Mouse (Mus musculus) adrenal gland, postnatal 14 days (tissue): ENCODE results near the gene Pik3cb. TPM values are rescaled to one million over a fixed set of nuclear protein-coding genes. Genes with fewer than 3 reads are reported as not detected.
A peak's percentile ranks its signal among the peaks of the same experiment; 100 is the strongest.

Source experiments
- DNase-seq: peaks from one replicate; pipeline ENCODE4 v3.0.0; 2021; ENCODE audit warnings: mixed read lengths
- long read RNA-seq, 2 experiments: library from polyadenylated mRNA; stranded (forward); transcript quantifications; one replicate each; pipeline ENCODE4 v2.0.0; 2021
- total RNA-seq: library from RNA; stranded (reverse); gene quantifications from 2 replicates; pipeline ENCODE4 v1.2.3, GENCODE M21; 2021

Pik3cb gene
- total RNA-seq: 12.1 and 12.2 TPM in 2 replicates
- long read RNA-seq, experiment 1, full-length matches to known transcripts: 5 of 14 reads
- long read RNA-seq, experiment 1, partial matches to known transcripts: 0 of 14 reads
- long read RNA-seq, experiment 1, other reads (novel, unspliced or antisense): 9 of 14 reads
- long read RNA-seq, experiment 2, full-length matches to known transcripts: 3 of 6 reads
- long read RNA-seq, experiment 2, partial matches to known transcripts: 1 of 6 reads
- long read RNA-seq, experiment 2, other reads (novel, unspliced or antisense): 2 of 6 reads

DNA sequence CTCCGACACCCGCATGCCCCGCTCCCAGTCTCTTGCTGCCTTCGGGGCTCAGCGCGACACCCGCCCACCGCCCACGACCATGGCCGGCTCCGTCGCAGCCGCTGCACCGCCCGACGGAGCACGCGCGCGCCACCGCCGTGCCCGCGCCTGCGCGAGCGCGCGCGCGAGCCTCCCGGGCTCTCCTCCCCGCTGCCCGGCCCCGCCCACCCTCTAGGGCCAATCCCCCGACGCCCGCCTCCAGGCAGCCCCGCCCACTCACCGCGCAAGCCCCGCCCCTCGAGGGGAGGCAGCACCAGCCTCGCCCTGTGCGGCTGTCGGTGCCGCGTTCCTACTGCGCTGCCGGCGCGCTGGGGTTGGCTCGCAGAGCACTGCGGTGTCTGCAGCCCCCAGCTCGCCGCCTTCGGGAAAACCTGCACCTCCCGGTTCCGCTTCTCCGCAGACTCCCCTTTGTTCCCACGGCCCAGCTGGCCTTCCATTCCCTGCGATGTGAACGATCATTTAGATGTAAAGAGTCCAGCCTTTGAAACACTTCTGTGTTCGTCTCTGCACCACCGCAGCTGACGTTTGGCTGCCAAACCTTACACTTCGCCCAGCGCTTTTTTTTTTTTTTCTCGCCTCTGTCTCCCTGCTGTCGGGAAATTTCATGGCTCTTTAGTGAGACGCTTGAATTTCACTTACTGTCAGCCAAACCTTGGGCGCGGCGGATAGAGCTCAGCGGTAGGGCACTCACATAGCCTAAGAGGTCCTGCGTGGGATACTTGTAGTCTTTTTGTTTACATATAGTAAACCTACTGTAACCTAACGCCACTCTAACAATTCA lies at the start of gene Pik3cb:
Gene Pik3cb (minus strand): TSS at position 559 of the 820 bp plus-strand sequence.
- DNase-seq: peak; percentile 100

DNA sequence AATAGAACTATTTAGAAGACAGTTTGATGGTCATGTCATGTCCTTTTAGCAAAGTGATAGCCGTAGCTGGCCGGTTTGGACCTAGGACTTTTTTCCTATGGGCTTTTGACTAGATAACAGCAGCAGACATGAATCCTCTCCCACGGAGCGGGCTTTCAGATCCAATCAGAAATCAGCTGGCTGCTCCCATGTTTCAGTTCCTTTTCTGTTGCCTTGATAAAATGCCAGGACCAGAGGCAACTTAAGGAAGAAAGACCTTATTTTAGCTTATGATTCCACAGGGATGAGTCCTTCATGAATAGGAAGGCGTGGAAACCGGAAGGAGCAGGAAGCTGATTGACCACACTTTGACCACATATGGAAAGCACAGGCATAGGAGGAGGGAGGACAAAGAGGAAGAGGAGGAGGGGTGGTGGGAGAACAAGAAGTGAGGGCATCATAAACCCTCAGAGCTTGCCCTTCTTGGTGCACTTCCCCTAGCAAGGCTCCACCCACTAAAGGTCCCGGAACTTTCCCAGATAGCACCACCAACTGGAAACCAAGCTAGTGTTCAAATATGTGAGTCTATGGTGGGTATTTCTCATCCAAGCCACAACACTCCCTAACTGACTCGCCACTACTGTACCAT lies 42.7 kb upstream of the Pik3cb start:
- no peak for DNase-seq

DNA sequence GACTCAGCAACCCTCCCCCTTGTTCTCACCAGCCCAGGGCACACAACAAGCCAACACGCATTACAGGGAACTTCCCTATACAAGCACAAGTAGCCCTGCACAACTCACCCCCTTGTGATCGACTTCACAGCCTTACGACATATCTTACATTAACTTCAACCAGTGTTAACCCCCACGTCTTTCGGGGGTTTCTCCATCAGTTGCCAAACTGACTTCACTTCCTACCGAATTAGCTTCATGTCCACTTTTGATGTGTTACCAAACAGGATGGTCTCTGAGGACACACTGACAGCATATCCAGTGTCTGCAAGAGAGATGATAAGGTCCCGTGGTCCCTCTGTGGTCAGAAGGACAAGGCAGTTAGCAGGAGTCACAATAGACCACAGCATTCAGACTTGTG lies 41.7 kb upstream of the Pik3cb start:
- DNase-seq: no peak

DNA sequence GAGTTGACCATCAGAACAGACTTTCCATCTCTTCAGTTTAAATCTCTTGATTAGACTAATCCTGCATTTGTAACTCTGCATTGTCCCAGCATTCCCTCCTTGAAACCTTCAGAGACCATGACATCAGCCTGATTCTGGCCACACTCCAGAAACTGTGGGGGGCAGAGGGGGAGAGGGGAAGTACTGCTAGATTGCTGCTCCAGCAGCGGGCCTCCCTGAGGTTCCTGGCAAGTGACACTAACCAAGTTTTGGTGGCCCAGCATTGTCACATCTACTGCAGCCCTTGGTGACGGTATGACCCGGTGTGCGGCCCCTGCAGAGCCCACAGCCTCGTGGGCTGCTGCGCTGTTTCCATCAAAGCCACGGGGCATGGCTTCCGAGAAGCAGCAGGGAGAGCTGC lies 39.9 kb upstream of the Pik3cb start:
- DNase-seq: peak; percentile 45

DNA sequence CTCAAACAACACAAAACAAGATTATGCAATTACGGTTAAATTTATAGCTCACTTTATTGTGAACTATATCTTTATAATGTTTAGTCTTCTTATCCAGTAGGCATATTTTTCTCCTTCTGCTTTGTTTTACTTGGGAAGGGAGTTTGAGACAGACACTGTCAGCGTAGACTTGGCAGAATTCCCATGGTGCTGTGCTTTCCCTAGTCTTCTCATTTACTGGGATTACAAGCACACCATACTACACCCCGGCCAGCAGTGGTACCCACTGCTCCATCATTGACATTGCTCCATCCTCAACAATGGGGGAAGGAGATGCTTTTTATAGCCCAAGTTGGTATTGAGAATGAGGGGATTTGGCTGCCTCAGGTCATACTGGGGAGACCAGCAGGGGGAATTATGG lies 38.3 kb upstream of the Pik3cb start:
- no peak for DNase-seq

DNA sequence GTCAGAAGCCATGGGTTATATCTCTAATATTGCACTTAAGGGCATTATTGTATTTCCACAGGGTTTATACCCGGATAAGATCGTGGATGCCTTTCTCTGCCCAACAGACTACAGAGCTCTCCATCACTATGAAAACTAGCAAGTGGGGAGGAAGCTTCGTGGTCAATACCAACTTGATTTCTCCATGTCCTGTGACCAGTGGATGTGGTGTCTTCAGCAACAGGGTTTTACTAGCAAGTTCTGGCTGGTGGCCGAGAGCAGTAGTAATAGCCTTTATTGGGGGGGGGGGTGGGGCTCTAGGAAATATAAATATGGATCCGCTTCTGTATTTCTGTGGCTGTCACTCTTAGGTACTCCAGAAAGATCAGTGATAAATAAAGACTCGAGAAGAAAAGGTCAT lies 35.4 kb upstream of the Pik3cb start:
- DNase-seq: no peak

DNA sequence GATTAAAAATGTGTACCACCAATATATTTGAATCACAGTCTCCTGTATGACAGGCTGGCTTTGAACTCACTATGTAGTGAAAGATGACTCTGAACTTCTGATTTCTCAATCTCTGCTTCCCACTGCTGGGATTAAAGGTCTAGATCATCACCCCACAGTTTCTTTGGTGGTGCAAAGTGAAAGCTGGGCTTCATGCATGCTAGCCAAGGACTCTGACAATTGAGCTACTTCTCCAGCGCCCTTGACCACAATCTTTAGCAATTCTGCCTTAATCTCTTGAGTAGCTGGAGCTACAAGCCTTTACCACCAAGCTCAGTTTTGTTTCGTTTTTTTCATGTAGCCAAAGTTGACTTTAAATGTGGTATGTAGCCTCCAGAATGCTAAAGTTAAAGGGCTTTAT lies 32.4 kb upstream of the Pik3cb start:
- no peak for DNase-seq

DNA sequence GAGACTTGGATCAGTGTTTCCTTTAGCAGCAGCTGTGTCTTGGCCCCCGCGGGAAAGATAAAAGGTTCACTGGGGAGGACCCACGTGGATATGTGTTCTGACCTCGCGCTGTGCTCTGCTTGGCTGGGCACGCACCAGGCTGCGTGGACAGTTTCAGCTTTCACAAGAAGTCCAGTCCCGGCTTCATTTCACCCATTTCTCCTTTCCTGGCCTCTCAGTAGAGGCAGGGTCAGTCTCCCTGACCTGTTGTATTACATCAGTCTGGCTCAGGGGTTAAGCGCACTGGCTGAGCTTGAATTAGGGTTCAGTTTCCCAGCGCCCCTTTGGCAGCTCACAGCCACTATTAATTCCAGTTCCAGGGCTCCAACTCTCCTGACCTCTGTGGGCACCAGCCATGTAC lies 30.8 kb upstream of the Pik3cb start:
- peak; percentile 10 for DNase-seq

DNA sequence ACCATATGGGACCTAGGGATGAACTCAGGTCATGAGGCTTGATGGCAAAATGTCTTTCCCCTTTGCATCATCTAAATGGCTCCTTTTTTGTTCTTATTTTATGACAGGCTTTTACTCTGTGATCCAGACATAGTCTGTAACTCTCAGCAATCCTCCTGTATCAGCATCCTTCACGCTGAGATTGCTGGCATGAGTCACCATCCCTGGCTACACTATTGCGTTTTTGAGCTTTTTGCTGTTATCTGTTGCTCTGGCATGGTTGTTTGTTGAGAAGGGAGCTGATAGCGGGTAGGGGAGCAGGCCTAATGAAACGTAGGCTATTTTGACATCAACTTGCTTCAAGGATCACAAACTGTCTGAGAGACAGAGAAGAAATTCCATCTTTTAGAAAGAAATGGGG lies 28.6 kb upstream of the Pik3cb start:
- no peak for DNase-seq

DNA sequence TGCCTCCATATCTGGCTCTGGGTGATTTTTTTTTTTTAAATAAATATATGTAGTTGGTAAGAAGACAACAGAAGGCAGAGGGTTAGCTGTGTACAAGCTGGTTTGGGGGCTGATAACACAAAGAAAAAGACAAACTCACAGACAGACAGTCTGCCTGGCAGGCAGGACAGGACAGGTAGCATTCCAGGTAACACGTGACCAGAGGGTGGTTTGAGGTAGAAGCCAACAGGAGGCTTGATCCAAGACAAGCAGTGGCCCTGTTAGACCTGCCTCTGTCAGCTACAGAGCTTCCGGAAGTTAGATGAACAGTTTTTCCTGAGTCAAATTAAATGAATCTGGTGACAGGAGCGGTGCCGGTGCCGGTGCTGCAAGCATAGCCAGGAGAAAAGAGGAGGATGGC lies 26.5 kb upstream of the Pik3cb start:
- no peak for DNase-seq

DNA sequence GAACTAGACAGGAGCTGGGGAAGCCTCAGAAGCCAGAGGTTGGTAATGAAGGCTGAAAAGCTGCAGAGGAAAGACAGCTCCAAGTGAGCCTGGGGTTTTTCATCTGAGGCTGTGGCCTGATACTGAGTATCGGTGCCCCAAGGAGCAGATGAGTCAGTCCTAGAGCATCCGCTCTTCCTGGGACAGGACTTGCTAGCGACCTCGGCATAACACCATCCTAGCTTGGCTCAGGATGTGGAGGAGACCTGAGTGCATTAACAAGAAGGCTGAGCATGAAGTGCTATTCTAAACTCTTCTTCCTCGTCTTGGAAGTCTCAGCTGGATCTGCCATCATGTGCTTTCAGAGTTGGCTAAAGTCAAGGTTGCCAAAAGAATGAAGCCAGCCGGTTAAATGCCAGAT lies 25.5 kb upstream of the Pik3cb start:
- DNase-seq: no peak

DNA sequence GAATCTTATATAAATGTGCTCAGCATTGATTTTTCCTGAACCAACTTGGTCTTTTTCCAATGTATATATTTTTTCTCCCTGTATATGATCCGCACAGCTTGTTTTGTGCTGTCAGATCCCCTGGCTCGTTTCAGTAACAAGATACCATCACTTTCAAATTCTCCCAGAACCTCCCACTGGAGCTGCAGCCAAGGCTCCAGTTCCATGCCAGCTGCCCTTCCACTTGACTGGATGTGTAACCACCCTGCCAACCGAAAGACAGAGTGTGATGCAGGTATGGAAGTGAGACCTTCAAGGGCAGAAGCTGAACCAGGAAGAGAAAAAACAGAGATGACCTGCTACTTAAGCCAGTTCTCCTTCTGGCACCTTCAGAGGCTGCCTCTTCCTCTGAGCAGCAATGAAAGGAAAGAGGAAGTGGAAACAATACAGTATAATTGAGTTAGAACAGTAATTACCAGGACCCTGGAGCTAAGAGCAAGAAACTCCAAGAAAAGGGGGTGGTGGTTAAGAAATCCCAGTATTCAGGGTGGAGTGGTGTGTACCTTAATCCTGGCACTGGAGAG lies 24.3 kb upstream of the Pik3cb start:
- DNase-seq: no peak

DNA sequence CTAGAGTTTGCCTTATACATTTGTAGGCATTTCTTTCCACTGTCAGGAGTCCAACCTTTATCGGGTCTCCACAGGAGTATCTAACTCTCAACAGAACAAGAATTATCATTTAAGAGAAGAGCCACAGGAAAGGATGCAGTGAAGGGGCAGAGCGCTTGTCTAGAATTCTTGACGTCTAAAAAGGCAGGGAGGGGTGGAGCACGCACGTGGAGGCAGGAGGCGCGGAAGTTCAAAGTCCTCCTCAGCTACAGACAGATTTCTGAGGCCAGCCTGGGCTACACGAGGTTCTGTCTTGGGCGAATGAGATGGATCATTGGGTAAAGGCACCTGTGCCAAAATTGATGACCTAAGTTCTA lies 23.7 kb upstream of the Pik3cb start:
- DNase-seq: no peak

DNA sequence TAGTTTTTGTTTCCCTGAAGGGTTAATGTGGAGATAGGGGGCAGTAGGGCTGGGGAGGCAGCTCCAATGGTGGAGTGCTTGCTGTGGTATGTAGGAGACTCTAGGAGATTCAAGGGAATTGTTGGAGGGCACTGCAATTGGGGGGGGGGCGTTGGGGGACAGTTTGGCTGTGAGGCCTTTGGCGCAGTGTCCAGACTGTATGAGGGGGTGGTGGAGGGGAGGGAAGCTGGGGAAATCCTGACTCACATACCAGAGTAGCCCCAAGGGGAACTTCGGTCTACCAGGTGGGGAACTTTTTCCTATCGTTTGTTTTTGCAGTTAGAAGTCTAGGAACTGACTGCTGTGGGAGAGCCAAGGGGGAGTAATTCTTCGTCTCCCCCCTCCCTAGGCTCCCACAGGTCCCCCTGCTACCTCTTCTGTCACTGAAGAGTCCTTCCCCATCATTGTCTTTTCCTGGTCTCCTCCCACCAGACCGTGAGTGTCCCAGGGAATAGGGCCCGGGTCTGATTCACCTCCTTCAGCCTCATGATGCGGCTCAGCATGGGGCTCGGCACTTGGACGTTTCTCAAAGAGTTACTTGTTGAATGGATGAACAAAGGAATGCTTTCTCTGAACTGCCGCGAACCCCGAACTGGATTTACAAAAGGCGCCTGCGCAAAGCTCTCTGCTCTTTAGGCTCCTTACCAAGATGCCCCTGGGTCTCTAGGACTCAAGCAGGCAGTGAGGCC lies 23.2 kb upstream of the Pik3cb start:
- no peak for DNase-seq

DNA sequence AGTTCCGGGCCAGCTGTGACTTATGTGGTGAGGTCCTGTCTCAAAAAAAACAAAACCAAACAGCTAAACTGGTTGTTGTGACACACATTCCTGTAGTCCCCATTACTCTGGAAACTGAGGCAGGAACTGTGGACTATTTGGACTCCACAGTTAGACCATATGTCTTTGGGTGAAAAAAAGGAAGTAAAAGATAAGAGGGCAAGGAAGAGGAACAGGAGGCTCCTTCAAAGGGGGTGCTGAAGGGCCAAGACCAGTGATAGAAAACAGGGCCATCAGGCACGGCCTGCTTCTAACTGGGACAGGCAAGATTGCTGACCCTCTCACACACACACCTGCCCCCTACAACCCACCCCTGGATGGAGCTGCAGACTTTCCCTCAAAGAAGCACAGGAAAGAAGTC lies 22.4 kb upstream of the Pik3cb start:
- no peak for DNase-seq

DNA sequence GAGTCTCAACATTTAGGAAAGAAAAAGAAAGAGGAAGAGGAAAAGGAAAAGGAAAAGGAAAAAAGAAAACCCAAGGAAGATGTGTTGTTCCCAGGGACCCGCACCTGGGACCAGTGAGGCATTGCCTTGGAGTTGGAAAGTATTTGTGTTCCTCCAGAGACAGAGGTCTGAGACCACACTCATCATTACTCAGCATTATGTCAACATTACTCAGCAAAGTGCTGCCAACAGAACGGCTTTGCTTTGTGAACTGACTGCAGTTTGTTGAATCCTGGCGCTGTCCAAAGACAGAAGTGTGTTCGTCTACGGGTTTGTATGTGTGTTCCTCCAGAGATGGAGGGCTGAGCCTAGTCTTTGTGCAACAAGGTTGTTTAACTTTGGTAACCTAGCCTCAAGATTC lies 20.4 kb upstream of the Pik3cb start:
- DNase-seq: no peak

DNA sequence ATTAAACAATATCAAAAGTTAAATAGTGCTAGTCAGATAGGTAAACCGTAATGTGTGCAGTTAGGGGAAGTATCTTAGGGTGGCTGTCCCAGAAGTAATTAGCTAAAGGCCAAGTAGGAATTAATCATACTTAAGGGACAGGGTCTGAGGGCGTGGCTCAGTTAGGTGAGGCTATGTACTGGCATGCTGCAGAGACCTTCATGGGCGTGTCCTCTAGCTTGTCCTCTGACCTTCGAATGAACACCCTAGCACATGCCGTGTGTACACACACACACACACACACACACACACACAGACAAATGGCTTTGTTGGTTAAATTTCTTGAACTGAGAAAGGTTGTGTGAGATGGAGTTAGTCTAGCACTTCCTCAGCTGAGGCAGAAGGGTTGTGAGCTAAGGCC lies 19.5 kb upstream of the Pik3cb start:
- DNase-seq: no peak

DNA sequence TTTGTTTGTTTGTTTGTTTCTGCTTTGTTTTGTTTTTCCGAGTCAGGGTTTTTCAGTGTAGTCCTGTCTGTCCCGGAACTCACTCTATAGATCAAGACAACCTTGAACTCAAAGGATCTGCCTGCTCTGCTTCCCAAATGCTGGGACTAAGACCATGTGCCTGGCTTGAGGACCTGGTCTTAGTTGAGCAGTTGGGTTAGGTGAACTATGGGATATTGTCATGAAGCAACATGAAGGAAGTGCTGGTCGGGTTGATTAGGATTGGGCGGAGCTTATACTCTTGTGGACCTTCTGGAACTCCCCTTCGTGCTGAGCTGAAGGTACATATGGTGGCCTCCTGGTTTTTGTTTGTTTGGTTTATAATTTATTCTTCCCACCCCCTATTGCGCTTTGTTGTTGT lies 18.3 kb upstream of the Pik3cb start:
- DNase-seq: no peak

DNA sequence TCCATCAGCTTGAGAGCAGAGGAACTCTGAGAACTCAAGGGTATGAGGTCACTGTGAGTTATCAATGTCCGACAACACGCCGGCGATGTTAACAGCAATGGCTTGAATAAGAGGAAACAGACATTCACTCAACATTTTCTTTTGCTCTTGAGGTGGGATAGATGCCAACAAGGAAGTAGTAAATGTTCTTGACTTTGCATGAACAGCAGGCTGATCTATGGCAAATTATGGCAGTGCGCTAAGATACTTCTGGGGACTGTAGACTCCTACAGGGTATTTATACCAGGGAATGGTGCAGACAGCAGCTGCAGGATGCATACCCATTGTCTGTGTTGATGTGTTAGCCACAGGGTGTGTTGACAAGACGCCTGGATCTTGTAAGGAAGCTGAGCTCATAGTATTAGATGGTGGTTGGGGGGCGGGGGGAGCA lies 17.8 kb upstream of the Pik3cb start:
- no peak for DNase-seq

DNA sequence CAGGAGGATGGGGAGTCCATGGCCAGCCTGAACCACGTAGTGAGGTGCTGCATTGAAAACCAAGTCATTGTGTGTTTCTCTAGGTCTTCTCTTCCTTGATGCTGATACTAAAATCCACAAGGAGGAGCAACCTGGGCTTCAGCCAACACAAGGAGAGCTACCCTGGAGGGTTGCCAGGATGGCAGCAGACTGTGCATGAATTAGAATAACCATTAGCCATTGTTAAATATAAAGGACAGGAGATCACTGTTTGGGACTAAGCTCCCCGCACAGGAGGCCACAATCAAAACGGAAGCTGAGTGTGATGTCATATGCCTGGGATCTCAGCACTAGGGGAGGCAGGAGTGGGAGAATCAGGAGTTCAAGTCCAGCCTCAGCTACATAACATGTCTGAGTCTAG lies 13.2 kb upstream of the Pik3cb start:
- DNase-seq: peak; percentile 64

DNA sequence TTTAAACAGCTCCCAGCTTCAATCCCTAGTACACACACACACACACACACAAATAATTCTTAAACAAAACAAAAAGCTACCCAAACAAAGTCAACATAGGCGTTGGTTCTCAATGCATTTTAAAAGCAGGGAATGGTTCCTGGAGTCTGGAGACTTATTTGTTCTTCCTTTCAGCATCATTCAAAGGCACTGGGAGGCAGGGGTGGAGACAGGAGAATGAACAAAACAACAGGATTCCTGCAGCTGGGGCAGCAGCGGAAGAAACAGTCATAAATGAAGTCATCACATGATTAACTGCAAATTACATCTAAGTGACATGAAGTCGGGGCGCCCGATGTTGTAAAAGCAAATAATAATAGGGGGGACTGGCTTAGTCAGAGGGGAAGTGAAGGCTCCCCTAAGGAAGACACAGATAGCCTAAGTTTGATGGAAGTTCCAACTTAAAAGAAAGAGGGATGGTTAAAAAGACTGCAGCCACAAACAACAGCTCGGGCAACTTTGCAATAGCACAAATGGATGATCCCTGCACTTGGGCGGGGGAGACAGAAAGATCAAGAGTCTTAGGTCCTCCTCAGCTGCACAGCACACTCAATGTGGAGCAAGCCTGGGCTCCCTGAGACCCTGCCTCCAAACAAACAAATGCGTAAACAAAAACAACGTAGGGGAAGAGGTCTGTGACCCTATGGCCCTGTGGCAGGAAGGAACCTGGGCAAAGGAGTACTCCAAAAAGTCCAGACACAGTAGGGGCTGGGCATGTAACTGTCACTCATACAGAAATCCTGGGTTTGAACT lies 12.5 kb upstream of the Pik3cb start:
- DNase-seq: no peak
